Mouse (Mus musculus): ENCODE data around the gene Pitpna. TPM values are rescaled to one million over a fixed set of nuclear protein-coding genes. Genes with fewer than 3 reads are reported as not detected.
A peak's percentile ranks its signal among the peaks of the same experiment; 100 is the strongest.

Gene Pitpna
- total RNA-seq, 2 experiments from 2014 or later = 108 to 115 TPM

DNA sequence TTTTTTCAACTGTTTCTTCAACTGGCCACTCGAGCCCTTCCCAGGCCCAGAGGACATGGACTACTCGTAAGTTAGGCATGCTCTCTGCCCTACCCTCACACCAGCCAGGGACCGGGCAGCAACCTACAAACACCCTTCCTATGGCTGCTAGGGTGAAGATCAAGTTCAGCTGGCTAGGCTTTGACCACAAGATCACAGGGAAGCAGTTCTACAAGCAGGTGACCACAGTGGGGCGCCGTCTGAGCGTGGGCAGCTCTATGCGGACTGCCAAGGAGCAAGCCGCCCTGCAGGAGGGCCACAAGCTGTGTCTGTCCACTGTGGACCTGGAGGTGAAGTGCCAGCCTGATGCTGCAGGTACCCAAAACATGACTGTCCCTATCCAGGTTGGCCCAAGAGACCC lies 25.1 kb upstream of the Pitpna start:
- intact Hi-C loops (cut with DNase I) = no loop called here

GRCm38 (mm10) chr11:75563851-75564548 lies 23.9 kb upstream of the Pitpna start:
- intact Hi-C loops (cut with DNase I) = no loop called here
- peak; percentile 32 for DNase-seq (ENCODE audit: low spot score)

More for the DNA sequence above, 25.1 kb upstream of the Pitpna start:
- no peak for DNase-seq (ENCODE audit: low spot score)

DNA sequence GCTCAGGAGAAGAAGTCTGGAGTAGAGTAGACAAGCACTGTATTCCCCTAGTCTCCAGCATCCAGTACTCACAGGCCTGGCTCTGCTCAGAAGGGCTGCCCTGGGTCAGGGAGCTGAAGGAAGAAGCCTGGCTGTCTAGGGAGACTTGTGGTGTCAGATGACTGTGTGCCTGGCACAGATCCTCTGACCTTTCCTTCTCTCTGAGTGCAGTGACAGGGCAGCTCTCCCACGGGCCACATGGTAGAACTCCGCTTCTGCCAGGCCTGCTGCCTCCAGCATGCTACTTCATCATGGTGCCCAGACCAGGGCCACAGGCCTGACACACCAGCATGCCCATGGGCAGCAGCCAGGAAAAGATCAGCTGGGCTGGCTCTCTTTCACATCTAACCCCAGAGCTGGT lies 22.0 kb upstream of the Pitpna start:
- intact Hi-C loops (cut with DNase I) = no loop called here
- peak; percentile 62 for DNase-seq (ENCODE audit: low spot score)

GRCm38 (mm10) chr11:75566276-75567196 lies 21.4 kb upstream of the Pitpna start:
- DNase-seq (ENCODE audit: low spot score) = no peak
- intact Hi-C loops (cut with DNase I) = no loop called here

DNA sequence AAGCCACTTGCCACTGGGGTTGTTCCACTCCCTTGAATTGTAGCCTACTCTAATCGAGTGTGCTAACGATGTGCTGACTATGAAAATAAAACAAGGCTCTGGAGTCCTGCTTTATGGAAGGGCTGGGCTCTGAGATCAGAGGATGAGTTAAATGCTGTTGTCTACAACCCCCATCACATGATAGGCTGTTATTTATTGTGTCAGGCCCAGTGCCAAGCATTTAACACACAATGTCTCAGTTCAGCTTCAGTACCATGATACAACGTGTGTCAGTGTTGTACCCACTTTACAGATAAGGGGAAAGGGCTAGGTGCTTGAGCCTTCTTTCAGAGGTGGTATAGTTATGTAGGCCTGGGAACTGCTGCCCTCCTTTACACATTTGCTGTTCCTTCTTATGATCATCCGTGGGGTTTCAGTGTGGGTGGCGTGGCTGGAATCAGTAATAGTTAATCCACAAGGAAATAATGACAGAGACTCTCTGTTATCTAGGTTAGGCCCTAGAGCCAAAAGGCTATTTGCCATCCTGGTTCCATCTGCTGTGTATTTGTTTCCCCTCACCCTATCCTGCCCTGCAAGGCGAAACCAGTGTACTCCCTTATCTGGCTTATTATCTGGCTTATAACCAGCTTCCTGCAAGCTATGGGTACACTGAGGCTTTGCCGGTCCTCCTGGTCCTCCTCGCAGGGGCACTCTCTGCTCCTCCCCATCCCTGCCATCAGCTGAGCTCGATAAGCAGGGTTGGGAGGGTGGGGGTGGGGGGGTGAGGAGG lies 20.4 kb upstream of the Pitpna start:
- DNase-seq (ENCODE audit: low spot score) = no peak
- intact Hi-C loops (cut with DNase I) = no loop called here

DNA sequence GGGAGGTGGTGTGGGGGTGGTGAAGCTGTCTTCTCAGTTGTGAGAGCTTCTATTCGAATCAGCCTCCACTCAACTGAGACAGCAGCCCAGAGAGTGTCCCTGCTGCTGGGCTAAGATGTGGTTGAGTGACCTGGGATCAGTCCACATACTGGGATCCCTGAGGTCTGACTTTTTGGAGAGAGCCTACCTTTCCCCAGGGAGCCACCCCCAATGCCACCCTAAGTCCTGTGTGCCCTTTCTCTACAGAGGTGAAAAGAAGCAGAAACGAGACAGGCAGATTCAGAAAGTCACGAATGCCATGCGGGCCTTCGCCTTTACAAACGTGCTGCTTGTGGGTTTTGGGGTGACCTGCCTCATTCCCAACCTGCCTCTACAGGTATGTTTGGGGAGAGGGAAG lies 19.8 kb upstream of the Pitpna start:
- DNase-seq (ENCODE audit: low spot score) = no peak
- intact Hi-C loops (cut with DNase I) = no loop called here

GRCm38 (mm10) chr11:75568962-75569361 lies 18.9 kb upstream of the Pitpna start:
- intact Hi-C loops (cut with DNase I) = no loop called here
- DNase-seq (ENCODE audit: low spot score) = no peak

DNA sequence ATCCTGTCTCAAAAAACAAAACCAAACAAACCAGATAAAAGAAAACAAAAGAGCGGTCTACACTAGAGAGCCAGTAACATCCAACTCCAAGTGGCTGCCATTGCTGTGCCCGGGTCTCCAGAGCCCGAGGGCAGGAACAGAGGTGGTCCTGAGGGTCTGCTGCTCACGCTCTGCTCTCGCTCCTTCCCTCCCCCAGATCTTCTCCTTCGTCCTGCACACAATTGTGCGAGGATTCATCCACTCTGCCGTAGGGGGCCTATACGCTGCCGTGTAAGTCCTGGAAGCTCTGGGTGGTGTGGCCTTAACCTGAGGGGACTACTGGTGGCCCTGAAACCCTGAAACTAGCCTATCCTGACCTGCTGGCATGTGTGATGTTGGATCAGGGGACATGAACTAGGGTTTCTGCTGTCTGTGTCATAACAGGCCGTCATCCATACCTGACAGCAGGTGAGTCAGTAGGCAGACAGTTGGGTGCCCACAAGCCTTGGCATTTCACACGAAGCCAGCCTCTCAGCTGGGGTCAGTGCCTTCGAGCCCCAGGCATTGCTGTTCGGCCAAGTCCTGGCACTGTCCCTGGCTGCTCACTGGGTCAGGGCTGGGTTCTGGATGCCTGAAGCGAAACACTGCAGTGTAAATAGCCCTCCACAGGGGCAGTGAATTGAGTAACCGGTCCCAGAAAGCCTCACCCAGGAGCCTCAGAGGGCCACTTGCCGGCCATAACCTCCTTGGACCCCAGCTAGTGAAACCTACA lies 17.3 kb upstream of the Pitpna start:
- intact Hi-C loops (cut with DNase I) = loop anchor here (5.0 kb wide), 1 partner anchor 168 kb away; no protein-coding TSS in a partner anchor
- no peak for DNase-seq (ENCODE audit: low spot score)

- intact Hi-C loops (cut with DNase I) = loop anchor here (5.0 kb wide), 1 partner anchor 169 kb away; no protein-coding TSS in a partner anchor
- DNase-seq (ENCODE audit: low spot score) = peak; percentile 40
These were observed 16.5 kb upstream of the Pitpna start for GRCm38 (mm10) chr11:75571126-75571990.

DNA sequence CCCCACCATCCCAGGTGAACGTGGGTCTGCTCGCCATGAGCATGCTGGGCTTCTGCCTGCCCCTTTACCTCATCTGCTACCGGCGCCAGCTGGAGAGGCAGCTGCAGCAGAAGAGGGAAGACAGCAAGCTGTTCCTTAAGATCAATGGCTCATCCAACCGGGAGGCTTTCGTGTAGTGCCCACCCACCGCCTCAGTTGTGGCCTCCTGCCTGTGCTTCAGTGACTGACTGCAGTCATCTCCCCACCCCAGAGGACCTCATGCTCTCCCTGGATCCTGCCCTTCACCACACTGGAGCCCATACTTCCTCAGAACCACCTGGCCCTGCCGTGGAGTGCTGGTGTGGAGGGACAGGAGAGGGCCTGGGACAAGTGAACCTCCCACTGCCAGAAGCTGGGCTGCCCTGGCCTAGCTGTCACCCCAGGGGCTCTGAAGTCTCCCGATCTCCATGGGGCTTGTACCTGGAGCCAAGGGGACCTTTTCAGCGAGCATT lies 15.6 kb upstream of the Pitpna start:
- intact Hi-C loops (cut with DNase I) = loop anchor here (5.0 kb wide), 1 partner anchor 170 kb away; no protein-coding TSS in a partner anchor
- DNase-seq (ENCODE audit: low spot score) = no peak

GRCm38 (mm10) chr11:75572854-75573650 lies 14.8 kb upstream of the Pitpna start:
- peak; percentile 82 for DNase-seq (ENCODE audit: low spot score)
- intact Hi-C loops (cut with DNase I) = loop anchor here (1.0 to 5.0 kb wide), 2 partner anchors 43 to 171 kb away; no protein-coding TSS in a partner anchor

- DNase-seq (ENCODE audit: low spot score) = no peak
- intact Hi-C loops (cut with DNase I) = loop anchor here (5.0 kb wide), 1 partner anchor 172 kb away; no protein-coding TSS in a partner anchor
These were observed 13.3 kb upstream of the Pitpna start for GRCm38 (mm10) chr11:75574378-75575123.

- intact Hi-C loops (cut with DNase I) = no loop called here
- no peak for DNase-seq (ENCODE audit: low spot score)
These were observed 12.3 kb upstream of the Pitpna start for GRCm38 (mm10) chr11:75575560-75576123.

- no peak for DNase-seq (ENCODE audit: low spot score)
- intact Hi-C loops (cut with DNase I) = no loop called here
These were observed 9.3 kb upstream of the Pitpna start for GRCm38 (mm10) chr11:75578609-75579008.

GRCm38 (mm10) chr11:75581495-75582149 lies 6.3 kb upstream of the Pitpna start:
- DNase-seq (ENCODE audit: low spot score) = no peak
- intact Hi-C loops (cut with DNase I) = no loop called here

GRCm38 (mm10) chr11:75583521-75583920 lies 4.4 kb upstream of the Pitpna start:
- no peak for DNase-seq (ENCODE audit: low spot score)
- intact Hi-C loops (cut with DNase I) = no loop called here

Data from heart, postnatal 25 days (tissue).